Mouse (Mus musculus) kidney, adult 2 months (tissue): ENCODE data around the gene Stk19. TPM values are rescaled to one million over a fixed set of nuclear protein-coding genes. Genes with fewer than 3 reads are reported as not detected.

Source experiments
- DNase-seq: peaks from one replicate; pipeline ENCODE4 v3.0.0; 2021
- H3K27ac ChIP-seq: fragments of 200-500 bp; 2 replicates; pipeline ENCODE4 v1.5.1; 2012; ENCODE audit warnings: low read depth, low read length, control low read depth, inconsistent platforms; ENCODE audit not compliant: insufficient read depth
- H3K27me3 ChIP-seq: fragments of 200-500 bp; replicated peaks from 2 replicates; pipeline ENCODE4 v1.6.1; 2012; ENCODE audit warnings: mild to moderate bottlenecking, moderate library complexity, low read length, inconsistent platforms; ENCODE audit not compliant: control insufficient read depth, insufficient read depth
- H3K36me3 ChIP-seq: fragments of 200-500 bp; 2 replicates; pipeline ENCODE4 v1.6.1; 2012; ENCODE audit warnings: mild to moderate bottlenecking, moderate library complexity, low read length, inconsistent platforms; ENCODE audit not compliant: control insufficient read depth, insufficient read depth
- H3K4me1 ChIP-seq: fragments of 200-500 bp; 2 replicates; pipeline ENCODE4 v1.6.1; 2011; ENCODE audit warnings: low read length; ENCODE audit not compliant: control insufficient read depth, insufficient read depth
- H3K4me3 ChIP-seq: fragments of 200-500 bp; 2 replicates; pipeline ENCODE4 v1.5.1; 2011; ENCODE audit warnings: mild to moderate bottlenecking, low read depth, low read length, control low read depth; ENCODE audit not compliant: insufficient read depth
- CTCF ChIP-seq: fragments of 200-500 bp; conservative IDR thresholded peaks from 2 replicates; pipeline ENCODE4 v1.5.1; 2011; ENCODE audit warnings: low read depth, mild to moderate bottlenecking, control low read depth, low read length, moderate library complexity, mixed read lengths; ENCODE audit not compliant: insufficient read depth, insufficient read length
- POLR2A ChIP-seq: fragments of 200-500 bp; IDR thresholded peaks from one replicate; pipeline ENCODE4 v1.6.1; 2011; ENCODE audit warnings: low read depth, low read length, control low read depth
- WGBS: fragments of 180-500 bp; shearing (Covaris S2); methylation state at CpG from one replicate; pipeline ENCODE4 v1.1.7; 2018; 5-methylcytosine and 5-hydroxymethylcytosine counted together
- polyA plus RNA-seq: library from polyadenylated mRNA; depleted of rRNA; stranded (reverse); fragments of >200 nt; gene quantifications from 2 replicates; pipeline ENCODE4 v1.2.3, GENCODE M21; 2012; rRNA removed

Gene Stk19
- polyA plus RNA-seq, 1 experiment = 35.7 TPM

GRCm38 (mm10) chr17:34777680-34778325 is 58.9 kb downstream of the Stk19 start:
- Histone ChIP-seq H3K4me3 (no peak overlapping the region), H3K27ac (no peak overlapping the region), H3K36me3 (no peaks in the 10 kb centered on the region), H3K27me3 (no peaks in the 10 kb centered on the region), H3K4me1 (no peaks in the 10 kb centered on the region)
- no peak for TF ChIP-seq POLR2A
- TF ChIP-seq CTCF = no peak
- WGBS = 66% methylated on average over 9 of the region's 9 CpGs
- no peak for DNase-seq

Other genes with a start within 250 kb of the Stk19 start
- gene Gpsm3, start 247.1 kb downstream of the Stk19 start, polyA plus RNA-seq = 10.3 and 12.8 TPM in 2 replicates
- gene Pbx2, start 245.7 kb downstream of the Stk19 start, polyA plus RNA-seq = 51.3 and 56.2 TPM in 2 replicates
- 2.1 TPM in 2 replicates for gene Ager, start 239.1 kb downstream of the Stk19 start, polyA plus RNA-seq
- 208 and 256 TPM in 2 replicates for gene Rnf5, start 233.3 kb downstream of the Stk19 start, polyA plus RNA-seq
- gene Agpat1, start 232.7 kb downstream of the Stk19 start, polyA plus RNA-seq = 245 and 294 TPM in 2 replicates
- gene Egfl8, start 221.0 kb downstream of the Stk19 start, polyA plus RNA-seq = 5.1 and 5.3 TPM in 2 replicates
- 118 and 123 TPM in 2 replicates for gene Ppt2, start 208.4 kb downstream of the Stk19 start, polyA plus RNA-seq
- 2.7 and 3.2 TPM in 2 replicates for gene Prrt1, start 207.4 kb downstream of the Stk19 start, polyA plus RNA-seq
- gene Fkbpl, start 192.2 kb downstream of the Stk19 start, polyA plus RNA-seq = 5.5 and 5.8 TPM in 2 replicates
- gene Atf6b, start 189.8 kb downstream of the Stk19 start, polyA plus RNA-seq = 52.5 and 65.5 TPM in 2 replicates
- gene Tnxb, start 166.4 kb downstream of the Stk19 start, polyA plus RNA-seq = 5.5 and 8.5 TPM in 2 replicates
- gene C4b, start 93.1 kb downstream of the Stk19 start, polyA plus RNA-seq = 4.7 and 6.8 TPM in 2 replicates
- 0.23 and 29.2 TPM in 2 replicates for gene Cyp21a1, start 32.4 kb downstream of the Stk19 start, polyA plus RNA-seq
- gene Dxo, start 74 bp upstream of the Stk19 start, polyA plus RNA-seq = 52.6 and 59.2 TPM in 2 replicates
- gene Skiv2l, start 13.3 kb upstream of the Stk19 start, polyA plus RNA-seq = 58.2 and 69.5 TPM in 2 replicates
- 24.2 and 26.2 TPM in 2 replicates for gene Nelfe, start 13.4 kb upstream of the Stk19 start, polyA plus RNA-seq
- 191 and 199 TPM in 2 replicates for gene Cfb, start 25.6 kb upstream of the Stk19 start, polyA plus RNA-seq
- gene Zbtb12, start 42.5 kb upstream of the Stk19 start, polyA plus RNA-seq = 9.4 and 10.8 TPM in 2 replicates
- 0.05 TPM in 1 of 2 replicates, not detected in the other for gene Gm20547, start 45.1 kb upstream of the Stk19 start, polyA plus RNA-seq
- gene C2, start 61.3 kb upstream of the Stk19 start, polyA plus RNA-seq = 62.9 and 73.4 TPM in 2 replicates
- gene Ehmt2, start 61.5 kb upstream of the Stk19 start, polyA plus RNA-seq = 134 and 169 TPM in 2 replicates
- 73.5 and 88.1 TPM in 2 replicates for gene Slc44a4, start 77.5 kb upstream of the Stk19 start, polyA plus RNA-seq
- 448 and 498 TPM in 2 replicates for gene Neu1, start 94.3 kb upstream of the Stk19 start, polyA plus RNA-seq
- 38.8 and 56.5 TPM in 2 replicates for gene Hspa1b, start 122.3 kb upstream of the Stk19 start, polyA plus RNA-seq
- not detected in 2 replicates for gene Gm20481, start 133.0 kb upstream of the Stk19 start, polyA plus RNA-seq
- 23.4 and 31.5 TPM in 2 replicates for gene Hspa1a, start 135.2 kb upstream of the Stk19 start, polyA plus RNA-seq
- gene Hspa1l, start 135.8 kb upstream of the Stk19 start, polyA plus RNA-seq = 0.33 and 0.58 TPM in 2 replicates
- gene Lsm2, start 144.9 kb upstream of the Stk19 start, polyA plus RNA-seq = 70.2 and 88.2 TPM in 2 replicates
- gene Vars, start 164.0 kb upstream of the Stk19 start, polyA plus RNA-seq = 52.5 and 64.5 TPM in 2 replicates
- 0.80 and 0.89 TPM in 2 replicates for gene Vwa7, start 179.6 kb upstream of the Stk19 start, polyA plus RNA-seq
- gene Sapcd1, start 191.1 kb upstream of the Stk19 start, polyA plus RNA-seq = 0.69 and 0.77 TPM in 2 replicates
- gene Msh5, start 209.8 kb upstream of the Stk19 start, polyA plus RNA-seq = 1.6 and 2.4 TPM in 2 replicates
- 105 and 117 TPM in 2 replicates for gene Clic1, start 213.0 kb upstream of the Stk19 start, polyA plus RNA-seq
- 37.7 and 41.0 TPM in 2 replicates for gene Ddah2, start 222.1 kb upstream of the Stk19 start, polyA plus RNA-seq
- 0.13 and 0.16 TPM in 2 replicates for gene Ly6g6c, start 228.4 kb upstream of the Stk19 start, polyA plus RNA-seq
- 0.46 and 0.66 TPM in 2 replicates for gene Mpig6b, start 229.2 kb upstream of the Stk19 start, polyA plus RNA-seq
- 2.1 and 2.5 TPM in 2 replicates for gene Ly6g6e, start 240.0 kb upstream of the Stk19 start, polyA plus RNA-seq
- 8.1 and 8.9 TPM in 2 replicates for gene Ly6g6d, start 241.1 kb upstream of the Stk19 start, polyA plus RNA-seq
- gene Ly6g6f, start 248.7 kb upstream of the Stk19 start, polyA plus RNA-seq = not detected in 2 replicates